Mouse (Mus musculus) E14TG2a.4 (cell line): ENCODE data around the gene Atl2.
A peak's percentile ranks its signal among the peaks of the same experiment; 100 is the strongest.

Source experiments
- H3K27me3 ChIP-seq: 2 replicates; pipeline ENCODE4 v1.6.1; 2014; ENCODE audit warnings: low read length, control low read depth; ENCODE audit not compliant: insufficient read depth
- H3K36me3 ChIP-seq: 2 replicates; pipeline ENCODE4 v1.6.1; 2014; ENCODE audit warnings: low read length, control low read depth; ENCODE audit not compliant: insufficient read depth
- H3K4me1 ChIP-seq: replicated peaks from 2 replicates; pipeline ENCODE4 v1.6.1; 2014; ENCODE audit warnings: low read depth, low read length, control low read depth
- H3K4me3 ChIP-seq: replicated peaks from 2 replicates; pipeline ENCODE4 v1.5.1; 2014; ENCODE audit warnings: mild to moderate bottlenecking, low read length
- H3K9me3 ChIP-seq: 2 replicates; pipeline ENCODE4 v1.6.1; 2014; ENCODE audit warnings: low read length, control low read depth
- CTCF ChIP-seq: conservative IDR thresholded peaks from 2 replicates; pipeline ENCODE4 v1.5.1; 2014; ENCODE audit warnings: low read length
- NANOG ChIP-seq: IDR thresholded peaks from 2 replicates; pipeline ENCODE4 v1.6.1; 2014; ENCODE audit warnings: borderline replicate concordance, low read length, mixed read lengths
- POU5F1 ChIP-seq: IDR thresholded peaks from 2 replicates; pipeline ENCODE4 v1.6.1; 2014; ENCODE audit warnings: low read length, borderline replicate concordance

Gene Atl2

DNA sequence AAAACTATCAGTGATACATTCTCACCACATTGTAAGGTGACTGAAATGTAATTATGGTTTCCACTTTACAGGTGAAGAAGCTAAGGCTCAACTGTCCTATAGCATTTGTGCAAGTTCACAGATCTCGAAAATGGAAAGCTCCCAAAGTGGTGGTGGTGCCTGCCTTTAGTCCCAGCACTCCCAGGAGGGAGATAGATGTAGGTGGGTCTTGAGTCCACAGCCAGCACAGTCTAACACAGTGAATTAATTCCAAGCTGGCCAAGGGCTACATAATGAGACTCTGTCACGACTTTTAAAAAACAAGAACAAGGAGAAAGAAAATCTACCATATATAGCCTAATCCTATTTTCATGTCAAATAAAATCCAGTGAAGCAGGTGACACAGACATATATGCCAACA, 50.2 kb downstream of the Atl2 start:
- no peak overlapping the region for H3K4me3 ChIP-seq
- peaks cover 14% of the 10 kb centered on the region for H3K9me3 ChIP-seq
- H3K27me3 ChIP-seq: no peaks in the 10 kb centered on the region
- TF ChIP-seq CTCF: no peak
- no peaks in the 10 kb centered on the region for H3K4me1 ChIP-seq
- H3K36me3 ChIP-seq: peaks cover 32% of the 10 kb centered on the region

DNA sequence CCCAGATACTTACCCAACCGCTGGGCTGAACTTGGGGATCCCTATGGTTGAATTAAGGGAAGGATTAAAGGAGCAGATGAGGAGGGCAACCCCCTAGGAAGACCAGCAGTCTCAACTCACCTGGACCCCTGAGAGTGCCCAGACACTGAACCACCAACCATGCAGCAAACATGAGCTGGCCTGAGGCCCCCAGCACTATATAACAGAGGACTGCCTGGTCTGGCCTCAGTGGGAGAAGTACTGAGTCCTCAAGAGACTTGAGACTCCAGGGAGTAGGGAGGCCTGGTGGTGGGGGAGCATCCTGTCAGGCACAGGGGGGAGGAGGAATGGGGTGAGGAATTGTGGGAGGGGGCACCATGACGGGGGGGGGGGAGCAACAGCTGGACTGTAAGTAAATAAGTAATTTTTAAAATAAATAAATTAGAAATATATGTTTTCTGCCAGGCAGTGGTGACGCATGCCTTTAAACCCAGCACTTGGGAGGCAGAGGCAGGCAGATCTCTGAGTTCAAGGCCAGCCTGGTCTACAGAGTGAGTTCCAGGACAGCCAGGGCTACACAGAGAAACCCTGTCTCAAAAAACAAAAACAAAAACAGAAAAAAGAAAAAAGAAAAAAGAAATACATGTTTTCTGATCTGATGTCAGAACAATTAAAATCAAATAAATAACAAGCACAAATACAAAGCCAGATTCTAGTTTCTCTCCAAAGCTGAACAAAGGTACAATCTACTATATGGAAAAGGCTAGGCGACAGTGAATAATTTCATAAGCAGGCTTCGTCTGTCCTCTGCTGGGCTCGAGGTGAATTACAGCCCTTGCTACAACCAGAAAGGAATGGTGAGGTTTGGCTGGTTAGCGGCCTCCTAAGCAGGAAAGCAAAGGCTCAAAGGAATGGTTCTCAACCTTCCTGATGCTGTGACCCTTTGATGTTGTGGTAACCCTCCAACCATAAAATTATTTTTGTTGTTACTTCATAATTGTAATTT, 55.4 kb downstream of the Atl2 start:
- no peaks in the 10 kb centered on the region for H3K4me1 ChIP-seq
- TF ChIP-seq POU5F1: no peak
- peak; percentile 97 for TF ChIP-seq CTCF
- TF ChIP-seq NANOG: no peak

DNA sequence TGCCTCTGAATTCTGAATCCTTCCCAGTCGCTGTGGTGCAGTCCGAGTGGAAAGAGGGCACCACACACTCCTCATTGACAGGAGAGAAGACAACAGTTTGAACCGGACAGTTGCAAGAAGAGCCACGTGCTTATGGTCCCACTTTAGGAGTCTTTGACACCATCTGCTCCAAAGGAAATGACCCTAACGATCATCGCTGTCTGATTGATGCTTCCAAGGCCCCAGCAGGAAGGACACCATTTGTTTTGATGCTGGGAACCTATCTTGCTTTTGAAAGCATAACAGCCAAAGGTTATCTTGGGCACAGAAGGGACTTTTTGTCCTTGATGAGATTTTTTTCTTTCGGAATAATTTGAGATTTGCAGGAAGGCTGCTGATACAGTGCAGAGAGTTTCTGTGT, 58.9 kb downstream of the Atl2 start:
- Histone ChIP-seq H3K36me3 (no peaks in the 10 kb centered on the region), H3K4me3 (no peak overlapping the region), H3K4me1 (no peaks in the 10 kb centered on the region), H3K9me3 (no peaks in the 10 kb centered on the region), H3K27me3 (0 out of 2 replicates have a peak, but pooled peaks cover 5% of the 10 kb centered on the region)
- no peak for TF ChIP-seq CTCF
- no peak for TF ChIP-seq POU5F1
- no peak for TF ChIP-seq NANOG

More for the DNA sequence above, 55.4 kb downstream of the Atl2 start:
- H3K4me3 ChIP-seq: no peak overlapping the region
- H3K9me3 ChIP-seq: no peaks in the 10 kb centered on the region
- H3K36me3 ChIP-seq: no peaks in the 10 kb centered on the region
- no peaks in the 10 kb centered on the region for H3K27me3 ChIP-seq

DNA sequence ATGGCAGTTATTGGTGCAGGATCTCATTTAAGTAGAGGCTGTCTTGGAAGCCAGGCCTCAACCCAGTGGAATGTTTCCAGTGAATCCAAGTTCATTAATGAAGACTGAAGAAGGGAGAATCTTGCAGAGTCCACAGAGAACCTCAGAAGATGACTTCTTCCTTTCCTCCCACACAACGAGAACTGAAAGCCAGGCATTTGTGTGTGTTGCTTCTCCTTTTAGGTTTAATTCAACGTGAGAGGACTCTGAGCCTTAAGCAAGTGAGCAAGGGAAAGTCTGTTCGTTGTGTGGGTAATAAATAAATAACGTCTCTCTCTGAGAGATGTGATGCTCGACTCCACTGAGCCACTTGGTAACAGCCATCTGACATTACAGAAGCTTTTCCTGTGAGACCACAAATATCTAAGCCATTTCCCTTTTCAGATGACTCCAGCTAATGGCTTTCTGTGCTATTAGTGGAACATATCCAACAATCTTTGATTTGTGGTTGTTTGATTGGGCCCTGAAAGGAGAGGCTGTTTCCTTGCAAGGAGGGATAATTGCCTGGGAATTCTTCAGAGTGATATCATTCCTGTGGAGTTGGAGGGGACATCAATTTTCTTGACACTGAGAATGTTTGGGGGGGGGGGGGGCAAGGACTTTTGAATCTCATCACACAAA, 60.1 kb downstream of the Atl2 start:
- H3K36me3 ChIP-seq: no peaks in the 10 kb centered on the region
- no peak overlapping the region for H3K4me3 ChIP-seq
- no peaks in the 10 kb centered on the region for H3K9me3 ChIP-seq
- no peak for TF ChIP-seq CTCF
- H3K4me1 ChIP-seq: no peaks in the 10 kb centered on the region
- H3K27me3 ChIP-seq: 0 out of 2 replicates have a peak, but pooled peaks cover 5% of the 10 kb centered on the region

DNA sequence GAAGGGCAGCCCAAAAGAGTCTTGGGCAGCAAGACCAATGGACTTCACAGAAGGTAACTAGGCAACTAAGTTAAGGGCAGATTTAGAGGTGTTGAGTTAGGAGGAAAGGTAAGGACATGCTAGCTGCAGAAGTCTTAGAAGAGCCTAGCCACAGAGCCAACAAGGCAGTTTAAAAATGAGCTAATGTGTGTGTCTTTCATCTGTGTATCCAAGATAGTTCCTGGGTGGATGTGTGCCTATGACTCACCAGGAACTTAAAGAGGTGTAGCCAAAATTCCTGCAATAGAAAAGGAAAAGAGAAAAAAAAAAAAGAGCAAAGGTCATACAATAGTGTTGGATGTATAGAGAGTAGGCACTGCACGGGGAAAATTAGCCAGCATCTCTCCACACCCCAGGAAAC, 63.6 kb downstream of the Atl2 start:
- no peaks in the 10 kb centered on the region for H3K9me3 ChIP-seq
- H3K36me3 ChIP-seq: no peaks in the 10 kb centered on the region
- H3K4me1 ChIP-seq: no peaks in the 10 kb centered on the region
- H3K27me3 ChIP-seq: 0 out of 2 replicates have a peak, but pooled peaks cover 5% of the 10 kb centered on the region
- no peak overlapping the region for H3K4me3 ChIP-seq
- TF ChIP-seq NANOG (no peak), POU5F1 (no peak), CTCF (no peak)

DNA sequence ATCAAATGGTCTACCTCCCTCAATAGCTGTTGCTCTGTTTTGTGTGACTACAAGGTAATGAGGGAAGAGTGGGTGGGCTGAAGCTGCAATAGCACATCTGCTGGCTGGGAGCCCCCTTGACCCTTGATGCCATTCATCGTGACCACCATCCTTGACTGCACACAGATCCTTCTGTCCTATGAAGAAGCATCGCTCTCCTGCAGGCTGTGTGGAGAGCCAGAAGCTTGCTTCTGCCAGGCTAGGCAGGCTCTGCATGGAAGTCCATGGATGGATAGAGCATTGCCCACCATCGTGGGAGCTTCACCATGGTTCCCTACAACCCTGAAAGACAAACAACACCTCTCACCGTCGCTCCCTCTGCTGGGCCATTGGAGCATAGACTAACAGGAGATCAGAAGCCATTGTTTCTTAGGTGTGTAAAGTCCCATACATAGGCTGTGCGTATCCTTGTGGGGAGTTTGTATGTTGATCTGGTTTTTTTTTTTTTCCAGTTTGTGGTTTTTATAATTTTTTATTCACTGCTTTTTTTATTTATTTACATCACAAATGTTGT, 69.4 kb downstream of the Atl2 start:
- no peak for TF ChIP-seq POU5F1
- no peak for TF ChIP-seq CTCF
- TF ChIP-seq NANOG: no peak
- Histone ChIP-seq H3K4me3 (no peak overlapping the region), H3K9me3 (no peaks in the 10 kb centered on the region), H3K27me3 (peaks cover 11% of the 10 kb centered on the region; the same call in 1 of the 2 replicates), H3K4me1 (0 out of 2 replicates have a peak, but pooled peaks cover 2% of the 10 kb centered on the region), H3K36me3 (no peaks in the 10 kb centered on the region)

DNA sequence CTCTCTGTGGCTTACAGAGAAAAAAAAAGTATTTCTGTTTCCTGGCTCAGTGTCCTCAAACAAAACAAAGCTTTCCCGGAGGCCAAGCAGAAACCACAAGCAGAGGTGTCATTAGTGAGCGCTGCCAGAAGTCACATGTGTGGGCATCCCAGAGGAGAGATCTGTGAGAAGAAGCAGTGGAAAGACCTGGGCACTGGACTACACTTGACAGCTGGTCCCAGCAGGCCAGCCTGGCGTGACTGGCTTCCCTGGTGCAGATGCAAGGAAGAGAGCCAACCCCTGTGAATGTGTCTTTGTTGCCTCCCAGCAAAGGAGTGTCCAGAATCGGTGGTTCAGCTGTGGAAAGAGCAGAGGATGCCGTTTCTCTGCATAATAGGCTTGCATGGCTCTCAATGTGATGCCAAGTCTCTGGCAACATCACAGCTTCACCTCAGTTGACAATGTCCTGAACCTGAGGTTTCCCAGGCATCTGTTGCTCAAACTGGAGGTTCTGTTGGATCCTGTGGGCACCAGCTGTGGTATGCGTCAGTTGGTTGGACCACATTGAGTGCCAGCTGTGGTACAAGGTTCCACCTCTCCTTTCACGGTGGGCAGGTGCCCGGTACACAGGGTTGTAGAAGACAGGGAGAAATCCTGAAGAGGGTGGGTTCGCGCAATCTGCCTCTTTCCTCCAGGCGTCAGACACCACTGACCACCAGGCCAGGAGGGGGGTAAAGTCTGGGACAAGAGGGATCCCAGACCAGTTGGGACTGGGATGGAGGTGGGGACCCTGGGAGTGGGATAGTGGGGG, 70.5 kb downstream of the Atl2 start:
- no peak overlapping the region for H3K4me3 ChIP-seq
- H3K4me1 ChIP-seq: 0 out of 2 replicates have a peak, but pooled peaks cover 2% of the 10 kb centered on the region
- no peaks in the 10 kb centered on the region for H3K36me3 ChIP-seq
- no peaks in the 10 kb centered on the region for H3K9me3 ChIP-seq
- TF ChIP-seq NANOG (no peak), POU5F1 (no peak), CTCF (no peak)
- H3K27me3 ChIP-seq: peaks cover 15% of the 10 kb centered on the region; the same call in 1 of the 2 replicates

DNA sequence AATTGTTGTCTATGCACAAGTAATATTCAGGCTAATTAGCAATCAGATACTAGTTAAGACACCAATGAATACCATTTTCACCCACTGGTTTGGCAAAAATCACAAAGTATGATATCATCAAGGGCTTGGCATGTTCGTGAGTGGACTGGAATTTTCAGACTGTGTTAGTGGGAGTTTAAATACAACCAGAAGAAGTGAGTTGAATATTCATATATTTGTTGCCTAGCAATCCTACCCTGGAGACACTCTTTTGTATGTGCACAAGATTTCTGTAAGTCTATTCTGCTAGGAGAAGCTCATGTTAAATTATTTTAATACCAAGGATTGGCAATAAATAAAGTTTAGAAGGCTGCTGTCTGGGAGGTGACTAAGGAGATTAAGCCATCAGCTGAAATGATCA, 71.5 kb downstream of the Atl2 start:
- H3K9me3 ChIP-seq: no peaks in the 10 kb centered on the region
- H3K4me1 ChIP-seq: 0 out of 2 replicates have a peak, but pooled peaks cover 2% of the 10 kb centered on the region
- H3K4me3 ChIP-seq: no peak overlapping the region
- peaks cover 22% of the 10 kb centered on the region; the same call in 1 of the 2 replicates for H3K27me3 ChIP-seq
- TF ChIP-seq POU5F1 (no peak), CTCF (no peak), NANOG (no peak)
- H3K36me3 ChIP-seq: no peaks in the 10 kb centered on the region
